Mouse (Mus musculus) testis, adult 2 months (tissue): ENCODE results near the gene Gm44805.

ENCODE experiments used
- CTCF ChIP-seq: fragments of 200-500 bp; IDR thresholded peaks from 2 replicates; pipeline ENCODE4 v1.5.1; 2012; ENCODE audit warnings: low read depth, mild to moderate bottlenecking, inconsistent platforms, low read length, moderate library complexity; ENCODE audit not compliant: control insufficient read depth, insufficient read depth, insufficient replicate concordance
- POLR2A ChIP-seq: fragments of 200-500 bp; IDR thresholded peaks from 2 replicates; pipeline ENCODE4 v1.6.1; 2012; ENCODE audit warnings: low read depth, mild to moderate bottlenecking, inconsistent platforms, low read length, moderate library complexity; ENCODE audit not compliant: control insufficient read depth

DNA sequence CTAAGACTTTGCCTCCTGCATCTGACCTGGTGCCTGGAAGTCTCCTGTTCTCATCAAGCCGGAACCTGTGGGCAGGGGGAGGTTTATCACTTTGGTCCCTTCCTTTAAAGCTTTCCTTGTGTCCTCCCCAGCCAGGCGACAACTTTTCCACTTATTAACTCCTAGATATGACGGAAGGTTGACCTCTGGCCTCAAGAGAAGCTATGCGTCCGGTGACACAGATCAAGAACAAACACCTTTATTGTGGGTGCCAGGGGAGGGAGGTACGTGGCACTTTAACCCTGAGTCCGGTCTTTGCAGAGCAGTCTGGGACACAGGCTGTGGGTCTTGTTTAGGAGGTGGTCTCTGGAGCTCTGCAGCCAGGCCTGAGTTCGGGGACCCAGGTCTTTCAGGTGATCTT is 3.4 kb downstream of the Gm44805 start, which contains the start of gene Apoc2:
- TF ChIP-seq CTCF: no peak
- no peak for TF ChIP-seq POLR2A
